Mouse (Mus musculus): ENCODE results near the gene Phpt1.

GRCm38 (mm10) chr2:25584152-25584551 lies 9.1 kb upstream of the Phpt1 start:
- TF ChIP-seq CTCF (IDR thresholded peaks at IDR 0.05; ENCODE audit: control insufficient read depth, insufficient read depth, insufficient replicate concordance, low read depth, low read length) (no peak), POLR2A (IDR thresholded peaks at IDR 0.05; ENCODE audit: control insufficient read depth, low read depth, low read length) (no peak)
